Mouse (Mus musculus) midbrain, embryonic 11.5 days (tissue): ENCODE results near the gene Tex44. TPM values are rescaled to one million over a fixed set of nuclear protein-coding genes. Genes with fewer than 3 reads are reported as not detected.

Experiments
- ATAC-seq: fragments of 200-750 bp; cut with Nextera tagmentation; 2 replicates; pipeline ENCODE4 v1.8.0; 2017; ENCODE audit warnings: moderate TSS enrichment, moderate library complexity; ENCODE audit not compliant: low FRiP score
- DNase-seq: peaks from one replicate; pipeline ENCODE4 v3.0.0; 2015; ENCODE audit warnings: low spot score; ENCODE audit errors: missing footprints
- H3K27ac ChIP-seq: fragments of 300-500 bp; sonication (generic); 2 replicates; pipeline ENCODE4 v1.5.1; 2014; ENCODE audit warnings: low read depth, low read length
- H3K27me3 ChIP-seq: fragments of 300-500 bp; sonication (generic); 2 replicates; pipeline ENCODE4 v1.6.1; 2014; ENCODE audit warnings: mild to moderate bottlenecking, low read length, moderate library complexity, mixed read lengths; ENCODE audit not compliant: control insufficient read depth, insufficient read depth
- H3K36me3 ChIP-seq: fragments of 300-500 bp; sonication (generic); 2 replicates; pipeline ENCODE4 v1.6.1; 2014; ENCODE audit warnings: mild to moderate bottlenecking, low read length, moderate library complexity, mixed read lengths; ENCODE audit not compliant: control insufficient read depth, insufficient read depth
- H3K4me1 ChIP-seq: fragments of 300-500 bp; sonication (generic); 2 replicates; pipeline ENCODE4 v1.6.1; 2014; ENCODE audit warnings: low read length; ENCODE audit not compliant: control insufficient read depth, insufficient read depth
- H3K4me2 ChIP-seq: fragments of 300-500 bp; sonication (generic); 2 replicates; pipeline ENCODE4 v1.6.1; 2014; ENCODE audit warnings: mild to moderate bottlenecking, moderate library complexity
- H3K4me3 ChIP-seq: fragments of 300-500 bp; sonication (generic); 2 replicates; pipeline ENCODE4 v1.5.1; 2014; ENCODE audit warnings: low read depth, low read length
- H3K9ac ChIP-seq: fragments of 300-500 bp; sonication (generic); 2 replicates; pipeline ENCODE4 v1.6.1; 2014; ENCODE audit warnings: low read length
- H3K9me3 ChIP-seq: fragments of 300-500 bp; sonication (generic); 2 replicates; pipeline ENCODE4 v1.6.1; 2016; ENCODE audit warnings: low read length; ENCODE audit not compliant: control insufficient read depth
- WGBS: fragments of 180-500 bp; shearing (Covaris S2); extraction: QIAGEN DNeasy Blood & Tissue Kit; methylation state at CpG from one replicate; pipeline ENCODE4 v1.1.7; 2014; 5-methylcytosine and 5-hydroxymethylcytosine counted together
- polyA plus RNA-seq: library from polyadenylated mRNA; unstranded; fragments of >200 nt; fragmentation: Nextera tagmentation; extraction: Ambion mirVana; gene quantifications from 2 replicates; pipeline ENCODE4 v1.2.1, GENCODE M21; 2014

Gene Tex44
- polyA plus RNA-seq, result not detected in 2 replicates

- ATAC-seq, result no peak
- Histone ChIP-seq H3K36me3 (no peaks in the 10 kb centered on the region), H3K9ac (peak within 1 kb of the TSS; percentile 27; the same call in 1 of the 2 replicates), H3K4me2 (0 out of 2 replicates have a peak within 1 kb of the TSS, but pooled peaks have one; percentile 16), H3K9me3 (no peaks in the 10 kb centered on the region), H3K4me3 (no peak within 1 kb of the TSS), H3K27me3 (no peaks in the 10 kb centered on the region), H3K27ac (peak within 1 kb of the TSS; percentile 58), H3K4me1 (peaks cover 5% of the 10 kb centered on the region)
- WGBS, result 92% methylated on average over 8 of the region's 8 CpGs
- DNase-seq, result no peak
Measured at GRCm38 (mm10) chr1:86426128-86426527, at the start of gene Tex44, which contains the start of gene Nmur1. TSS of gene Tex44 (plus strand) at chr1:86426329. TSS of gene Nmur1 (minus strand) at chr1:86426228.

DNA sequence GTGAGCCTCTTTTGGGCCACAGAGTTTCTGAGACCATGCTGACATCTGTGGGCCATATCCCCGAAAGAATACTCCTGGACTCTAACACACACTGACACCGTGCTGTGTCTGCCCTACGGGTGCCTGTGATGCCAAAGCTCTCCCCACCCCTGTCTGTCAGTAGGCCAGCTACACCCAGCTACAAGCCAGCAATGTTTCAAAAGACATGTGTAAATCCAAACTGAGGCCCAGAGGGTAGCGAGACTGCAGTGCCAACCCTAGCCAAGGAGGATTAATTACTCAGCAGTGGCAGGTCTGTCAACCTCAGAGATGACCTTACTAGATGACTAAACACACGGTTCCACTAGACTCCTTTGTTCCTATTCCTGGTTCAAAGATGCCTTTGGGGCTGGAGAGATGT, 49.8 kb upstream of the Tex44 start:
- Histone ChIP-seq H3K4me3 (no peak overlapping the region), H3K4me2 (no peak overlapping the region), H3K4me1 (no peaks in the 10 kb centered on the region), H3K27ac (no peak overlapping the region), H3K36me3 (no peaks in the 10 kb centered on the region), H3K9me3 (no peaks in the 10 kb centered on the region), H3K9ac (no peak overlapping the region), H3K27me3 (no peaks in the 10 kb centered on the region)
- DNase-seq (no peak), ATAC-seq (no peak)
- 85% methylated on average over 5 of the region's 5 CpGs for WGBS

DNA sequence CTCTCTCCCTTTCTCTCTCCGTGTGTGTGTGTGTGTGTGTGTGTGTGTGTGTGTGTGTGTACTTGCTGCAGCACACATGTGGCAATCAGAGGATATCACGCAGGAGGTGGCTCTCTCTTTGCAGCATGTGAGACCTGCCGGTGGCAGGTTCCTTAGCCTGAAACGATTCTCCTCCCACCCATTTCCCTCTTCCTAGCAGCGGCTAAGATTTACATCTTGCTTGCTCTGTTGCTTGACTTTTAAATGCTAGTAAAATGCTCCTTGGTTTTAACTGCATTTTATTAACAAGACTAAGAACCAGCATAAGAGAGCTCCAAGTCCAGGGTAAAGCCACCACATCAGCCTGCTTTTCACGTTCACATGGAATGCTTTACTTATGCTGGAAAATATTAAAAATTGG, 47.5 kb upstream of the Tex44 start:
- Histone ChIP-seq H3K4me3 (no peak overlapping the region), H3K9ac (no peak overlapping the region), H3K4me1 (no peaks in the 10 kb centered on the region), H3K27ac (no peak overlapping the region), H3K4me2 (no peak overlapping the region), H3K9me3 (no peaks in the 10 kb centered on the region), H3K36me3 (no peaks in the 10 kb centered on the region), H3K27me3 (no peaks in the 10 kb centered on the region)
- DNase-seq (no peak), ATAC-seq (no peak)
- 80% methylated on average over 6 of the region's 6 CpGs for whole genome bisulfite sequencing

GRCm38 (mm10) chr1:86379161-86379569, 47.0 kb upstream of the Tex44 start:
- no peak overlapping the region for H3K4me3 ChIP-seq
- no peak overlapping the region for H3K9ac ChIP-seq
- H3K36me3 ChIP-seq, result no peaks in the 10 kb centered on the region
- no peaks in the 10 kb centered on the region for H3K4me1 ChIP-seq
- H3K9me3 ChIP-seq, result no peaks in the 10 kb centered on the region
- WGBS, result 82% methylated on average over 9 of the region's 9 CpGs
- no peak overlapping the region for H3K4me2 ChIP-seq
- no peak for DNase-seq
- no peaks in the 10 kb centered on the region for H3K27me3 ChIP-seq
- H3K27ac ChIP-seq, result no peak overlapping the region
- no peak for ATAC-seq

GRCm38 (mm10) chr1:86381027-86381426, 45.1 kb upstream of the Tex44 start:
- DNase-seq, result no peak
- Histone ChIP-seq H3K4me1 (no peaks in the 10 kb centered on the region), H3K4me2 (0 out of 2 replicates have a peak overlapping the region, but pooled peaks have one; percentile 10), H3K9ac (no peak overlapping the region), H3K27ac (no peak overlapping the region), H3K27me3 (no peaks in the 10 kb centered on the region), H3K9me3 (no peaks in the 10 kb centered on the region), H3K4me3 (no peak overlapping the region), H3K36me3 (no peaks in the 10 kb centered on the region)
- WGBS, result 30% methylated on average over 13 of the region's 13 CpGs
- 0 out of 2 replicates have a peak, but pooled peaks have one; percentile 2 for ATAC-seq

- no peaks in the 10 kb centered on the region for H3K9me3 ChIP-seq
- no peaks in the 10 kb centered on the region for H3K36me3 ChIP-seq
- DNase-seq (peak; percentile 99), ATAC-seq (peak; percentile 65; the same call in 1 of the 2 replicates)
- H3K4me2 ChIP-seq, result no peak overlapping the region
- no peak overlapping the region for H3K4me3 ChIP-seq
- H3K4me1 ChIP-seq, result no peaks in the 10 kb centered on the region
- H3K27ac ChIP-seq, result no peak overlapping the region
- no peaks in the 10 kb centered on the region for H3K27me3 ChIP-seq
- WGBS, result 2% methylated on average over 11 of the region's 11 CpGs
- no peak overlapping the region for H3K9ac ChIP-seq
Measured at GRCm38 (mm10) chr1:86389230-86389629, 36.9 kb upstream of the Tex44 start.

- ATAC-seq (no peak), DNase-seq (no peak)
- Histone ChIP-seq H3K9ac (no peak overlapping the region), H3K27me3 (no peaks in the 10 kb centered on the region), H3K4me3 (no peak overlapping the region), H3K4me2 (no peak overlapping the region), H3K27ac (no peak overlapping the region), H3K36me3 (no peaks in the 10 kb centered on the region), H3K4me1 (no peaks in the 10 kb centered on the region), H3K9me3 (no peaks in the 10 kb centered on the region)
- 75% methylated on average over 2 of the region's 2 CpGs for WGBS
Measured at GRCm38 (mm10) chr1:86391425-86391824, 34.7 kb upstream of the Tex44 start.

DNA sequence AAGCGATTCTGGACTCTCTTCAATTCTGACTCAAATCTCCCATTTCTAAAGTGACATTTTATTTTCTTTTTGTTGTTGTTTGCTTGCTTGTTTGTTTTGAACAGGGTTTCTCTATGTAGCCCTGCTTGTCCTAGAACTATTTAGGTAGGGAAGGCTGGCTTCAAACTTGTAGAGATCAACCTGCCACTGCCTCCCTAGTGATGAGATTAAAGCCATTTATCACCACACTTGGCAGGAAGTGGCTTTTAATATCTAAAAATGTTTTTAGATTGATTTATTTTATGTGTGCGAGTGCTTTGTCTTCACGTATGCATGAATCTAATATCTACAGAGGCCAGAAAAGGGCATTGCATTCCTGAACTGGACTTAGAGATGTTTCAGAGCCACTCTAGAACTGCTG, 32.9 kb upstream of the Tex44 start:
- WGBS, result 90% methylated on average over 3 of the region's 3 CpGs
- no peaks in the 10 kb centered on the region for H3K27me3 ChIP-seq

DNA sequence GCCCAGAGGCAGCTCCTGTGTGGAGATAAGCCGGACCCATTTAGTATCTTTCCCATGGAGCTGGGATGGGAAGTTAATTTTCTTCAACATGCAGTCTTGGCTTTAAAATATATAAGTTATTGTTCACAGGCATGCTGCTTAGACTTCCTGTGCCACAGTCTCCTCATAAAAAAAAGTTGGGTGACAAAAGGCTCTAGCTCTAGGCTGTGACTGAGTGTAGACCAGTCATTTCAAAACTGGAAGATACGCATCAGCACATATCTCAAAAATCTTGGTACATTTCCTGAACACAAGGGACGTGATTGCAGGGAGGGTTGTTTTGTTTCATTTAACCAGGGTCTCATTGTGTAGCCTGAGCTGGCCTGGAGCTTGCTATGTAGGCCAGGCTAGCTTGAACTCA, 31.9 kb upstream of the Tex44 start:
- no peak for DNase-seq
- WGBS, result 87% methylated on average over 3 of the region's 3 CpGs
- no peak overlapping the region for H3K4me2 ChIP-seq
- no peaks in the 10 kb centered on the region for H3K4me1 ChIP-seq
- no peaks in the 10 kb centered on the region for H3K27me3 ChIP-seq
- no peak overlapping the region for H3K27ac ChIP-seq
- H3K9ac ChIP-seq, result no peak overlapping the region
- no peak for ATAC-seq
- H3K36me3 ChIP-seq, result no peaks in the 10 kb centered on the region
- no peaks in the 10 kb centered on the region for H3K9me3 ChIP-seq
- no peak overlapping the region for H3K4me3 ChIP-seq

More for the DNA sequence above, 32.9 kb upstream of the Tex44 start:
- Histone ChIP-seq H3K9me3 (no peaks in the 10 kb centered on the region), H3K9ac (no peak overlapping the region), H3K4me1 (no peaks in the 10 kb centered on the region), H3K4me2 (no peak overlapping the region), H3K4me3 (no peak overlapping the region), H3K27ac (no peak overlapping the region), H3K36me3 (no peaks in the 10 kb centered on the region)
- no peak for ATAC-seq
- DNase-seq, result no peak
